In genomic region chr16:10626116-10626515, GRCm38 (mm10) we compare ENCODE assay signal across 8 mouse cellular contexts.
"Had no signal": no experiment of that assay in that cellular context is flagged by ENCODE, and none has a peak within 500 bp of the region (broad histone marks: within the 10 kb centered on the region; RNA-seq: fewer than 3 reads in every experiment).

No protein-coding gene starts in this region.

- DNase-seq: kidney, postnatal 10 days; kidney, postnatal 4 days; liver; liver, embryonic 13.5 days; liver, postnatal 0 days; lung, postnatal 14 days; right cerebral cortex, postnatal 25 days; thymus, postnatal 4 days had no signal
